Mouse (Mus musculus) heart, embryonic 10.5 days (tissue): ENCODE measurements at regions not wholly inside any gene's neighbourhood (a gene's known extent, or its start where the extent isn't known, plus 50 kb on each side); places are given as distances from the start of the nearest gene placed in this dataset.
A peak's percentile ranks its signal among the peaks of the same experiment; 100 is the strongest.

Experiments
- DNase-seq: peaks from one replicate; pipeline ENCODE4 v3.0.0-alpha.2; 2017; ENCODE audit warnings: low spot score
- H3K27ac ChIP-seq: fragments of 300-500 bp; sonication (generic); 2 replicates; pipeline ENCODE4 v1.5.1; 2016; ENCODE audit warnings: mild to moderate bottlenecking
- H3K27me3 ChIP-seq: fragments of 300-500 bp; sonication (generic); 2 replicates; pipeline ENCODE4 v1.6.1; 2016; ENCODE audit warnings: mild to moderate bottlenecking; ENCODE audit not compliant: poor library complexity, insufficient read depth, severe bottlenecking
- H3K36me3 ChIP-seq: fragments of 300-500 bp; sonication (generic); 2 replicates; pipeline ENCODE4 v1.6.1; 2016; ENCODE audit warnings: mild to moderate bottlenecking, moderate library complexity
- H3K4me1 ChIP-seq: fragments of 300-500 bp; sonication (generic); 2 replicates; pipeline ENCODE4 v1.6.1; 2016; ENCODE audit warnings: mild to moderate bottlenecking
- H3K4me3 ChIP-seq: fragments of 300-500 bp; sonication (generic); 2 replicates; pipeline ENCODE4 v1.5.1; 2016; ENCODE audit warnings: mild to moderate bottlenecking, moderate library complexity
- H3K9me3 ChIP-seq: fragments of 300-500 bp; sonication (generic); 2 replicates; pipeline ENCODE4 v1.6.1; 2016; ENCODE audit warnings: mild to moderate bottlenecking, moderate library complexity
- WGBS: fragments of 180-500 bp; shearing (Covaris S2); methylation state at CpG from one replicate; pipeline ENCODE4 v1.1.7; 2016; 5-methylcytosine and 5-hydroxymethylcytosine counted together

DNA sequence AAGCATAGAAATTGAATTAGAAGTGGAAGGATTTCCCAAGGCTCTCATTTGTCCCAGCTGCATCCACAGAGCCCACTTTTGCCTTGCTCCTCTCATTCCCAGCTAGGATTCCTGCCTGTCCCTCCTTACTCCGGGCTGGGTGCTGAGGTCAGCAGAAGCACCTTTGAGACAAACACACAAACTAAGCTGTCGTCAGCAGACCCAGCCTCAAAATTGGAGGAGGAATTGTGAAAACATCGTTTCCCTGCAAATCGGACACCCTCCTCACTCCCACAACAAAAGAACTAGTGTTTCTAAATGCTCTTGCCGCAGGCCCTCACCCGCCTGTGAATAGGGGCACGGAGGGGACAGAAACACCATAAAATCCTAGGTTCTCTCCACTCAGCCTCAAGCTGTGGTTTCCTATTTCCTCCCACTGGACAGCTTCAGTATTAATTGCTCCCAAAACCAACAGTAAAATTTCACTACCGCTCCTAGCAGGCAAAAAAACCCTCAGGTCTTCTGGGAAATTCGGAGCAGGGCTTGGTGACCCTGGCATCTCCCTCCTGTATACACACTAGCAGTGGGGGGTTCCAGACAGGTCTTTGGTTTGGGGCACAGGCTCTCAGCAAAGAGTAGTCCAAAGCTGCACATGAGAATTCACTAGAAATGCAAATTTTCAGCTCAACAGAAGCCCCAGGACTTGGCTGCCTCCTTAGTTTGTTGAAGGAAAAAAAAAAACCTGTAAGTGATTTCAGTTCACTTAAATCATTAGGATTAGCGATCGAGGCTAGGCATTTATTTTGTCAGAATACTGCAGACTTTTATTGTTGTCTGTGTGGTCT is 123.5 kb upstream of the Adamts9 start:
- peak overlapping the region; percentile 52; the same call in 1 of the 2 replicates for H3K27ac ChIP-seq
- H3K4me1 ChIP-seq: peaks cover 11% of the 10 kb centered on the region; the same call in 1 of the 2 replicates
- no peaks in the 10 kb centered on the region for H3K9me3 ChIP-seq
- H3K4me3 ChIP-seq: no peak overlapping the region
- DNase-seq: no peak
- H3K27me3 ChIP-seq: no peaks in the 10 kb centered on the region
- WGBS: 67% methylated on average over 11 of the region's 11 CpGs
- H3K36me3 ChIP-seq: no peaks in the 10 kb centered on the region

DNA sequence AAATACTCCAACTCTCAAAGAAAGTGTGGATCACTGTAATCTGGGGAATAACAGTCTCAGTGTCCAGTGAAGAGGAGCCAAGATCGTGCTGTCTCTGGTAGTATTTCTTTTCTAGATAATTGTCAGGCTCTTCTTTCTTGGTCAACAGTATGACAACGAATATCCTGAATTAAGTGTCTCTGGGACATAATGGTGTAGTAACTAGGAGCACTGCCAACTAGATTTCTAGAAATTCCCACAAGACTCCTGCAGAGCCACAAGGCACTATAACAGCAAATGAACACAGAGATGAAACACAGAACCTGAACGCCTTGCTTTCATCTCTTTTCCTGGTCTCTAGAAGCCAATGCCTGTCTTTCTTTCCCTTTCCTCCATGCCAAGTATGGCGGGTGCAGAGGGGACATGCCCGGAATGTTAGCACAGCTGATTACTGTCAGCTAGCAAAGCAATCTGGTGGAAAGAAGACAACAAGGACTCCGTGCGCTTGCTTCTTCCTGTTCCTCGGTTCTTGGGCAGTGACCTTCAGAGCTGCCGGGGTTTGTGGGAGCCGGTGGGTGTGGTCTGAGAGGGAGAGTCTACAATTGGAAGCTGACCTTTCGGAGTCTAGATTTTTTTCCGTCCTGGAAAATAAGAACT is 122.7 kb upstream of the Adamts9 start:
- no peaks in the 10 kb centered on the region for H3K36me3 ChIP-seq
- H3K9me3 ChIP-seq: no peaks in the 10 kb centered on the region
- 59% methylated on average over 12 of the region's 12 CpGs for WGBS
- peaks cover 11% of the 10 kb centered on the region; the same call in 1 of the 2 replicates for H3K4me1 ChIP-seq
- DNase-seq: no peak
- H3K27me3 ChIP-seq: no peaks in the 10 kb centered on the region
- peak overlapping the region; percentile 52; the same call in 1 of the 2 replicates for H3K27ac ChIP-seq
- H3K4me3 ChIP-seq: no peak overlapping the region

DNA sequence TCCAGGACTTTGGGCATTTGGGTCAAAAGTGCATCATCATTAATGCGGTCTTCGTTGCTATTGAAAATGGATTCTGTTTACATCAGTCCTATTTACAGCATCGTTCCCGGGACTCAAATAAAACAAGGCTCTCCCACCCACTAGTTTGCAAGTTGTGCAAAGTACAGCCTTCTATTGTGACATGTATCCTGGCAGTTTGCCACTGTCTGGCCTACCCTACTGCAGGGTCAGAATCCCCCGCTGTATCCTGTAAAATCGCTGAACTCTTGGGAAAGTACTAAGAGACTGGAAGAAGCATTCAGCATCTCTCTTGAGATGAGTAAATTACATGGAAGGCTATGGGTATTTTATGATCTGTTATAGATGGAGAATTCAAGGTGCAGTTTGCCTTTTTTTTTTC is 122.1 kb upstream of the Adamts9 start:
- H3K36me3 ChIP-seq: no peaks in the 10 kb centered on the region
- no peak for DNase-seq
- H3K27ac ChIP-seq: no peak overlapping the region

DNA sequence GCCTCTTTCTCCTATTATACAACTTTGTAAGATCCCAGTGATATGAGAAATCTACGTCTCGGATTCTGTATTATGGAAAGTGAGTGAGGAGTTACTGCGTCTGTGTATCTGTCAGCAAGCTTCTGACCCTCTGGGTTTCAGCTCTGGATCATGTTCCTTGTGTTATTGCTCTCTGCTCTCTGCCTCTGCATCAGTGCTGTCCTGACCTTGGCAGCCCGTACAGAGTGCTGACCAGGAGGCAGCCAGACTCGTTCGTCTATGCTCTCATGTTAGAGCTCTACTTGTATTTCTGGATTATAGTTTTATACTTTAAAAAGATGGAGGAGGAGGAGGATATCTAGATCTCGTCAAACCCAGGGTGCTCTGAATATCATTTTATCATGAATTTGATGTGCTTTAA is 121.1 kb upstream of the Adamts9 start:
- DNase-seq: no peak
- H3K4me1 ChIP-seq: peaks cover 11% of the 10 kb centered on the region; the same call in 1 of the 2 replicates
- no peak overlapping the region for H3K27ac ChIP-seq
- H3K36me3 ChIP-seq: no peaks in the 10 kb centered on the region
- WGBS: 69% methylated on average over 7 of the region's 7 CpGs
- H3K4me3 ChIP-seq: no peak overlapping the region
- no peaks in the 10 kb centered on the region for H3K9me3 ChIP-seq
- H3K27me3 ChIP-seq: no peaks in the 10 kb centered on the region

More for the DNA sequence above, 122.1 kb upstream of the Adamts9 start:
- no peak overlapping the region for H3K4me3 ChIP-seq
- 82% methylated on average over 6 of the region's 6 CpGs for WGBS
- H3K4me1 ChIP-seq: peaks cover 11% of the 10 kb centered on the region; the same call in 1 of the 2 replicates
- H3K27me3 ChIP-seq: no peaks in the 10 kb centered on the region
- H3K9me3 ChIP-seq: no peaks in the 10 kb centered on the region

DNA sequence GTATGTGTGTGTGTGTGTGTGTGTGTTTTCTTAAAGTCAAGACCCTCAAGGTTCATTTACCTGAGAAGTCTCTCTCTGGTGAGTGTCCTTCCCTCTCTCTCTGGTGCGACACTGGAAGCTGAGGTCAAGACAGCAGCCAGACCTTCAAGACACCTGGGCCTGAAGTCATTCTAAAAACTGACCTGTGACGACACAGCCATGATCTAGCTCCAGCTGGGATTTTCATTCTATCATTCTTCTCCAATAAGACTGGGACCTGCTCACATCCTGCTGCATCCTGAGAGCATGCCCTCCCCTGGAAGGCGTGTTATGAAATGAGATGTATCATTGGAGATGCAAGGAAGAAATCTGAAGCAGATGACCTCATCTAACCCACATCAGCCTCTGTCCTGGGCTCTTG is 118.4 kb upstream of the Adamts9 start:
- H3K9me3 ChIP-seq: no peaks in the 10 kb centered on the region
- H3K36me3 ChIP-seq: no peaks in the 10 kb centered on the region
- no peak overlapping the region for H3K4me3 ChIP-seq
- DNase-seq: no peak
- 88% methylated on average over 3 of the region's 3 CpGs for WGBS
- H3K4me1 ChIP-seq: peaks cover 9% of the 10 kb centered on the region; the same call in 1 of the 2 replicates
- no peaks in the 10 kb centered on the region for H3K27me3 ChIP-seq
- H3K27ac ChIP-seq: no peak overlapping the region

DNA sequence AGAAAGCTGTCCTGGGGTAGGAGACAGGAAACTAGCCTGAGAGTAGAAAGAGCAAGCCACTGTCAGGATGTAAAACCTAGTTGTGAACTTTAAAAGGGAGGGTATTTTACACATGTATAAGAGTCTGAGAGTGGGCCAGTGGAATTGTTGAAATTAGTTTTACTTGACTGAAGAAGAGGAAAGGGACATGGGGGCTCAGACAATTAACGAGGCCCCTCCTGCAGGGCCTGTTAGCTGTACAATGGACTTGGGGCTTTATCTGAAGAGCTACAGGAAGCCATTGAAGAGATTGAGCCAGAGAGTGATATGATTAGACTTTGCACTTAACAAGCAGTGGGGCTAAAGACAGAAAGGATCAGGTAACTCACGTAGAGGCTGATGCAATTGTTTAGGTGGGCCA is 102.2 kb upstream of the Adamts9 start:
- WGBS: 19% methylated on average over 2 of the region's 2 CpGs
- no peak for DNase-seq
- Histone ChIP-seq H3K27me3 (no peaks in the 10 kb centered on the region), H3K9me3 (no peaks in the 10 kb centered on the region), H3K4me3 (no peak overlapping the region), H3K4me1 (peaks cover 7% of the 10 kb centered on the region; the same call in 1 of the 2 replicates), H3K36me3 (no peaks in the 10 kb centered on the region), H3K27ac (no peak overlapping the region)

DNA sequence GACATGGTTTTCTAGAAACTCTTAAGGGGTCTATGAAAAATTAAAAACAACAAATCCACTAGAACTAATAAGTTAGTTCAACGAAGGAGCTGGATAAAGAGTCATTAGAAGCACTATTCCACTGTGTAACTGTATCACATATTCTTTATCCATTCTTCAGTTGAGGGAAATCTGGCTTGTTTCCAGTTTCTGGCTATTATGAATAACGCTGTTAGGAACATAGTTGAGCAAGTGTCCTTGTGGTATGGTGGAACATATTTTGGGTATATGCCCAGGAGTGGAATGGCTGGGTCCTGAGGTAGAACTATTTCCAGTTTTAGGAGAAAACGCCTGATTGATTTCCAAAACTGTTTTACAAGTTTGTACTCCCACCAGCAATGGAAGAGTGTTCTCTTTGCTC is 97.7 kb upstream of the Adamts9 start:
- Histone ChIP-seq H3K27ac (no peak overlapping the region), H3K9me3 (no peaks in the 10 kb centered on the region), H3K4me3 (no peak overlapping the region), H3K36me3 (no peaks in the 10 kb centered on the region; the same call in 1 of the 2 replicates), H3K4me1 (peaks cover 7% of the 10 kb centered on the region; the same call in 1 of the 2 replicates), H3K27me3 (no peaks in the 10 kb centered on the region)
- 85% methylated on average over 3 of the region's 3 CpGs for WGBS
- DNase-seq: no peak

DNA sequence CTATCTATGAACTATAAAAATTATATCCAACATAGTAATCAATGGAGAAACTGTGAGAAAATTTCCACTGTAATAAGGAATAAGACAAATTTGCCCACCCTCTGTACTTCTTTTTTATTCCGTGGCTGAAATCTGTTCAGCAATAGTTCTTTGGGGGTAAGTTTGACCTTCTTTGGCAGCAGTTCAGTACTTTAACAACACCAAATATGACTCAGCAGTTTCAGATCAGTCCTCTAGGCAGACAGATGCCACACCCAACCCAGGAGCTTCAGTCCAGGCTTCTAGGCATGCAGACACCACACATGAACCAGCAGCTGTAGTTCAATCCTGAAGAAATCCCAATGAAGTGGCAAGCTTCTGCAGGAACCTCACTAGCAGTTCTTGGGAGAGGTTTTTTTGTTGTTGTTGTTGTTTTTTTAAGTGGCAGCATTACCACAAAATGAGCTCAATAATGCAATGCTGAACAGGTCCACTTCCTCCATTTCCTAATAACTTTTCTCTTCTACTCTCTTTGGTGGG is 88.6 kb upstream of the Adamts9 start:
- no peak for DNase-seq
- Histone ChIP-seq H3K4me3 (no peak overlapping the region), H3K4me1 (no peaks in the 10 kb centered on the region), H3K27ac (no peak overlapping the region), H3K27me3 (no peaks in the 10 kb centered on the region), H3K9me3 (no peaks in the 10 kb centered on the region), H3K36me3 (no peaks in the 10 kb centered on the region)
- 85% methylated on average over 1 of the region's 1 CpGs for WGBS

DNA sequence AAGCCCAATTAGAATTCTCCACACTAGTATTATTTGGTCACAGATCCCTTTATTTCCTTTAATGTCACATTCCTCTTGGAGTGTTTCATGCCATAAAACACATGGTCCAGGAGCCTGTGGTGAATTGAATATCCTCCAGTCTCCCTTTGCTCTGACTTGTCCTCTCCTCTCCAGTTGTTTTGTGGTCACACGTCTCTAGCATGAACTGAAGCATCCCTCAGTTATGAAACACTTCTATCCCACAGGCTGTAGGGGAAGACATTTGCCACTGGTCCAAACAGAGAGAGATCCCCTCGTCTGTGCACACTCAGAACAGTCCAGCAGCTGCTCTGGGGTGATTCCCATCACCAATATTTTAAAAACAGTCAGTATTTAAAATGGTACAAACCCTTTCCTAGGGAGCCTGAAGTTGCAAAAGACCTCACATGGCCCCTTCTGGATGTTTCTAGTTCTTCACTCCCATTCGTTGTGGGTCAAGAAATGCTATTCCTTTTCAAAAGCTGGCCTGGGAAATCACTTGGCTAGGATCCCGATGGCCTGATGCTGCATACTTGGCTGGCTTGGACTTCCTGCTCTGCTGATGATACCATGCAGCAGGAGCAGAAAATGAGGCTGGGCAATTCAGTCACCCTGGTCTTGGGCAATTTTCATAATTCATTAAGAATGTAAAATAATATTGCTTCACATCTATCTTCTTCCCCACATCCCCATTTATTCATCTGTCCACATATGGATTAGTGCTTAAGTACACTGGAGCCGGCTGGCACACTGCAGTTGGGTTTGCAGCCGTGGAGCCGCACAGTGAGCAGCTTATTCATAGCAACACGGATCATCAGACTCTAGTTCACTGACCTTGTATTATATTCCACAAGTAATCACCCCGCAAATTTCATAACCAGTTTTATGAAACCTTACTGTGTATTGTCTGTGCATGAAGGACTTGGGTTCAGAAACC is 83.1 kb upstream of the Adamts9 start:
- WGBS: 76% methylated on average over 9 of the region's 9 CpGs
- Histone ChIP-seq H3K27ac (no peak overlapping the region), H3K9me3 (no peaks in the 10 kb centered on the region), H3K27me3 (no peaks in the 10 kb centered on the region), H3K36me3 (no peaks in the 10 kb centered on the region), H3K4me3 (no peak overlapping the region), H3K4me1 (no peaks in the 10 kb centered on the region)
- no peak for DNase-seq

DNA sequence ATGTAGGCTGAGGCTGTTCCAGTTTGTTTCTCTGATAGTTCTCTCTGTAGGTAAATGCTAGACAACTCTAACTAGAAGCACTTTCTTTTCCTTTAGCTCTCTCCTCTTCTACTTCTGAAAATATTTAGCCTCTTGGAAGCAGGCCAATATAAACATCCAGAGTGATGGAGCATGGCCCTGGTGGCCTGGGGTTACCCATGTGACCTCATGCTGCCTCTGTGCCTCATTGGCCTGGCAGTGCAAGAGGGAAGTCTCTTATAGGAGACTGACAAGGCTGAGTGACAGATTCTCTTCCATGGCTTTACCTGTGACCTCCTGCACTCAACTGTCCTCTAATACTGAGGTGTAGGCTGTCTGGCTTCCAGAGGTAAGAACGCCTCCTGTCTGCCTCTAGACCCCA is 71.2 kb upstream of the Adamts9 start:
- no peaks in the 10 kb centered on the region for H3K27me3 ChIP-seq
- H3K36me3 ChIP-seq: no peaks in the 10 kb centered on the region
- peaks cover 17% of the 10 kb centered on the region for H3K4me1 ChIP-seq
- no peak overlapping the region for H3K4me3 ChIP-seq
- 77% methylated on average over 1 of the region's 1 CpGs for WGBS
- H3K27ac ChIP-seq: peak overlapping the region; percentile 22
- no peaks in the 10 kb centered on the region for H3K9me3 ChIP-seq
- DNase-seq: no peak

DNA sequence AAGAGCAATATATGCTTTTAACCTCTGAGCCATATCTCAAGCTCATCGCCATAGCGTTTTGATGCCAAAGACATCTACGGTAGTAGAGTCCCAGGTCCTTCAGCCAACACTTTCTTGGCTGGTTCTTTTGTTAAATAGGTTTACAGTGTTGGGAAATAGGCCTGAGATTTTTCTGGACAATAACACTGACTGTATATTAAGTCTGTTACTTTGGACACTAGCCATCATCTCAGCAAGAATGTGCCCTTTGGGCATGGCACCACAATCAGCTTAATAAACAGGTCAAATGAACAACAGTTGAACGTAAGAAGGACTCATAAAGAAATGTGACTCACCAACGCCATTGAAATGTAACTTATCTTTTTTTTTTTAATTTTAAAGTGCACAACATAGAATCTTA is 68.6 kb upstream of the Adamts9 start:
- no peaks in the 10 kb centered on the region for H3K36me3 ChIP-seq
- no peak overlapping the region for H3K27ac ChIP-seq
- H3K27me3 ChIP-seq: no peaks in the 10 kb centered on the region
- no peak overlapping the region for H3K4me3 ChIP-seq
- DNase-seq: no peak
- no peaks in the 10 kb centered on the region for H3K9me3 ChIP-seq
- peaks cover 17% of the 10 kb centered on the region for H3K4me1 ChIP-seq
- WGBS: 90% methylated on average over 5 of the region's 5 CpGs

DNA sequence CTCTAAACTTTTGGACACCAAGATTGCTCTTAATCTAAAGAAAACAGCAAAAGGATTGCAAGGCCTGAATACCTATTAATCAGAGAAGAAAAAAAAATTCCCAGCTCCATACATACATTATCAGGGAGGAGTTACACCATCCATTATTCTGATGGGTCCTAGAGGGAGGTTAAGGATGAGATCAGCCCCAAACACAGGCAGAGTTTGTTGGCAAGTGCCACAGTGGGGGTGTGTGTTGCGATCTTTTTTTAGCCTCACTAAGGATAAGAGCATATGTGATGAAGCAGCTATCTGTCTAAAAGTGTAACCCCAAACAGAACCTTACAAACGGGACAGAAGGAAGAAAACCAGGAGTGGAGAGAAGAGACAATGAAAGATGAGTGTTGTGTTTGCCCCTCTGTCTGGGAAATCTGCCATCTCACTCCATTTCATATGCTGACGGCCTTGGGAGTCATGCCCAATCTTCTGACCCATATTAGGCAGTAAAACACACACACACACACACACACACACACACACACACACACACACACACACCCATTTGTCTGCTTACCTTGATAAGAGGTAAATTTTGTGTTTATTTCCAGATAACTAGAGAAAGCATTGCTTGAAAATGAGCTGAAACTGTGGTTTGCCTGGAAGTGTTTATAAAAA is 61.4 kb upstream of the Adamts9 start:
- Histone ChIP-seq H3K4me3 (no peak overlapping the region), H3K27ac (no peak overlapping the region; the same call in 1 of the 2 replicates), H3K4me1 (peaks cover 10% of the 10 kb centered on the region; the same call in 1 of the 2 replicates), H3K9me3 (no peaks in the 10 kb centered on the region), H3K36me3 (no peaks in the 10 kb centered on the region), H3K27me3 (no peaks in the 10 kb centered on the region)
- 34% methylated on average over 3 of the region's 3 CpGs for WGBS
- DNase-seq: no peak
